ENCODE assay signal across 24 mouse cellular contexts in genomic region chr8:6989359-6990095, GRCm38 (mm10).
"Had no signal": no experiment of that assay in that cellular context is flagged by ENCODE, and none has a peak within 500 bp of the region (broad histone marks: within the 10 kb centered on the region; RNA-seq: fewer than 3 reads in every experiment).

No protein-coding gene starts in this region.

- H3K9me3 ChIP-seq: heart, embryonic 10.5 days; heart, embryonic 12.5 days; hindbrain, embryonic 10.5 days; hindbrain, embryonic 12.5 days; intestine, embryonic 15.5 days; limb, embryonic 10.5 days; limb, embryonic 12.5 days had no signal

- H3K9ac ChIP-seq: heart, embryonic 12.5 days; hindbrain, embryonic 12.5 days; hindbrain, embryonic 14.5 days; intestine, embryonic 15.5 days; limb, embryonic 12.5 days had no signal

- H3K4me3 ChIP-seq: gastrocnemius, adult 2 months; heart, embryonic 10.5 days; heart, embryonic 12.5 days; hindbrain, embryonic 10.5 days; hindbrain, embryonic 12.5 days; intestine, embryonic 15.5 days; layer of hippocampus, adult 2 months; left cerebral cortex, adult 2 months; limb, embryonic 10.5 days; limb, embryonic 12.5 days had no signal

- H3K4me2 ChIP-seq: heart, embryonic 12.5 days; hindbrain, embryonic 12.5 days; hindbrain, embryonic 14.5 days; intestine, embryonic 15.5 days; limb, embryonic 12.5 days had no signal

- DNase-seq: gastrocnemius, adult 2 months; gastrocnemius, postnatal 10 days; gastrocnemius, postnatal 25 days; heart, adult 18-20 months; heart, postnatal 10 days; heart, postnatal 4 days; kidney, adult 18-20 months; kidney, adult 8-10 months; kidney, postnatal 10 days; kidney, postnatal 25 days; kidney, postnatal 4 days had no signal

- H3K4me1 ChIP-seq: heart, embryonic 10.5 days; heart, embryonic 12.5 days; hindbrain, embryonic 10.5 days; hindbrain, embryonic 12.5 days; intestine, embryonic 15.5 days; limb, embryonic 10.5 days; limb, embryonic 12.5 days had no signal

- H3K36me3 ChIP-seq: heart, embryonic 10.5 days; heart, embryonic 12.5 days; hindbrain, embryonic 10.5 days; hindbrain, embryonic 12.5 days; intestine, embryonic 15.5 days; limb, embryonic 10.5 days; limb, embryonic 12.5 days had no signal

- H3K27me3 ChIP-seq: heart, embryonic 12.5 days; hindbrain, embryonic 12.5 days; intestine, embryonic 15.5 days; limb, embryonic 12.5 days had no signal

- H3K27ac ChIP-seq: gastrocnemius, adult 2 months; heart, embryonic 10.5 days; hindbrain, embryonic 10.5 days; hindbrain, embryonic 12.5 days; hindbrain, embryonic 14.5 days; intestine, embryonic 15.5 days; layer of hippocampus, adult 2 months; left cerebral cortex, adult 2 months; limb, embryonic 10.5 days; limb, embryonic 12.5 days had no signal

- ATAC-seq: hindbrain, embryonic 16.5 days; inflammation-experienced regulatory T-cells, adult 6 months; intestine, embryonic 15.5 days; intestine, postnatal 0 days had no signal
